Mouse (Mus musculus) E14TG2a.4 (cell line): ENCODE results near the gene Slc17a3.

Experiments
- H3K27me3 ChIP-seq: 2 replicates; pipeline ENCODE4 v1.6.1; 2014; ENCODE audit warnings: low read length, control low read depth; ENCODE audit not compliant: insufficient read depth
- H3K36me3 ChIP-seq: 2 replicates; pipeline ENCODE4 v1.6.1; 2014; ENCODE audit warnings: low read length, control low read depth; ENCODE audit not compliant: insufficient read depth
- H3K4me1 ChIP-seq: replicated peaks from 2 replicates; pipeline ENCODE4 v1.6.1; 2014; ENCODE audit warnings: low read depth, low read length, control low read depth
- H3K4me3 ChIP-seq: replicated peaks from 2 replicates; pipeline ENCODE4 v1.5.1; 2014; ENCODE audit warnings: mild to moderate bottlenecking, low read length
- H3K9me3 ChIP-seq: 2 replicates; pipeline ENCODE4 v1.6.1; 2014; ENCODE audit warnings: low read length, control low read depth
- CTCF ChIP-seq: conservative IDR thresholded peaks from 2 replicates; pipeline ENCODE4 v1.5.1; 2014; ENCODE audit warnings: low read length
- NANOG ChIP-seq: IDR thresholded peaks from 2 replicates; pipeline ENCODE4 v1.6.1; 2014; ENCODE audit warnings: borderline replicate concordance, low read length, mixed read lengths
- POU5F1 ChIP-seq: IDR thresholded peaks from 2 replicates; pipeline ENCODE4 v1.6.1; 2014; ENCODE audit warnings: low read length, borderline replicate concordance

Slc17a3 gene

GRCm38 (mm10) chr13:23826606-23827005, 12.6 kb upstream of the Slc17a3 start:
- H3K9me3 ChIP-seq, result no peaks in the 10 kb centered on the region
- H3K36me3 ChIP-seq, result no peaks in the 10 kb centered on the region
- TF ChIP-seq NANOG (no peak), POU5F1 (no peak), CTCF (no peak)
- no peaks in the 10 kb centered on the region for H3K27me3 ChIP-seq
- no peak overlapping the region for H3K4me3 ChIP-seq
- no peaks in the 10 kb centered on the region for H3K4me1 ChIP-seq

- TF ChIP-seq NANOG (no peak), CTCF (peak; percentile 42), POU5F1 (no peak)
- Histone ChIP-seq H3K9me3 (no peaks in the 10 kb centered on the region), H3K4me1 (no peaks in the 10 kb centered on the region), H3K27me3 (no peaks in the 10 kb centered on the region), H3K4me3 (no peak overlapping the region), H3K36me3 (no peaks in the 10 kb centered on the region)
These were observed 6.2 kb upstream of the Slc17a3 start for GRCm38 (mm10) chr13:23833053-23833452.

- H3K4me1 ChIP-seq, result no peaks in the 10 kb centered on the region
- no peaks in the 10 kb centered on the region for H3K27me3 ChIP-seq
- H3K36me3 ChIP-seq, result no peaks in the 10 kb centered on the region
- TF ChIP-seq POU5F1, result no peak
- TF ChIP-seq CTCF, result no peak
- no peak for TF ChIP-seq NANOG
- H3K9me3 ChIP-seq, result no peaks in the 10 kb centered on the region
- H3K4me3 ChIP-seq, result no peak overlapping the region
These were observed 4.4 kb upstream of the Slc17a3 start for GRCm38 (mm10) chr13:23834836-23835235.

GRCm38 (mm10) chr13:23836630-23837029, 2.6 kb upstream of the Slc17a3 start:
- Histone ChIP-seq H3K9me3 (no peaks in the 10 kb centered on the region), H3K36me3 (no peaks in the 10 kb centered on the region), H3K4me3 (no peak overlapping the region), H3K27me3 (no peaks in the 10 kb centered on the region), H3K4me1 (no peaks in the 10 kb centered on the region)
- TF ChIP-seq CTCF, result no peak
- TF ChIP-seq POU5F1, result no peak
- TF ChIP-seq NANOG, result no peak

GRCm38 (mm10) chr13:23845851-23846250, 6.6 kb downstream of the Slc17a3 start:
- Histone ChIP-seq H3K9me3 (no peaks in the 10 kb centered on the region), H3K27me3 (no peaks in the 10 kb centered on the region), H3K4me3 (no peak overlapping the region), H3K4me1 (no peaks in the 10 kb centered on the region), H3K36me3 (no peaks in the 10 kb centered on the region)
- no peak for TF ChIP-seq POU5F1
- no peak for TF ChIP-seq NANOG
- TF ChIP-seq CTCF, result no peak

GRCm38 (mm10) chr13:23849299-23849698, 10.1 kb downstream of the Slc17a3 start:
- Histone ChIP-seq H3K4me1 (no peaks in the 10 kb centered on the region), H3K27me3 (no peaks in the 10 kb centered on the region), H3K36me3 (no peaks in the 10 kb centered on the region), H3K4me3 (no peak overlapping the region), H3K9me3 (no peaks in the 10 kb centered on the region)
- TF ChIP-seq NANOG (no peak), CTCF (no peak), POU5F1 (no peak)

- TF ChIP-seq CTCF (no peak), NANOG (no peak), POU5F1 (no peak)
- no peaks in the 10 kb centered on the region for H3K4me1 ChIP-seq
- no peaks in the 10 kb centered on the region for H3K9me3 ChIP-seq
- H3K27me3 ChIP-seq, result no peaks in the 10 kb centered on the region
- H3K36me3 ChIP-seq, result no peaks in the 10 kb centered on the region
- H3K4me3 ChIP-seq, result no peak overlapping the region
These were observed 17.2 kb downstream of the Slc17a3 start for GRCm38 (mm10) chr13:23856401-23856800.

GRCm38 (mm10) chr13:23861815-23862214, 22.6 kb downstream of the Slc17a3 start:
- H3K27me3 ChIP-seq, result no peaks in the 10 kb centered on the region
- no peak overlapping the region for H3K4me3 ChIP-seq
- no peaks in the 10 kb centered on the region for H3K9me3 ChIP-seq
- H3K4me1 ChIP-seq, result no peaks in the 10 kb centered on the region
- TF ChIP-seq NANOG (no peak), POU5F1 (no peak), CTCF (no peak)
- no peaks in the 10 kb centered on the region for H3K36me3 ChIP-seq

- Histone ChIP-seq H3K4me3 (no peak overlapping the region), H3K27me3 (no peaks in the 10 kb centered on the region), H3K36me3 (no peaks in the 10 kb centered on the region), H3K4me1 (no peaks in the 10 kb centered on the region), H3K9me3 (no peaks in the 10 kb centered on the region)
- no peak for TF ChIP-seq POU5F1
- no peak for TF ChIP-seq CTCF
- TF ChIP-seq NANOG, result no peak
These were observed 25.5 kb downstream of the Slc17a3 start for GRCm38 (mm10) chr13:23864711-23865110.
